ENCODE assay signal across 8 mouse cellular contexts in the genomic region with DNA sequence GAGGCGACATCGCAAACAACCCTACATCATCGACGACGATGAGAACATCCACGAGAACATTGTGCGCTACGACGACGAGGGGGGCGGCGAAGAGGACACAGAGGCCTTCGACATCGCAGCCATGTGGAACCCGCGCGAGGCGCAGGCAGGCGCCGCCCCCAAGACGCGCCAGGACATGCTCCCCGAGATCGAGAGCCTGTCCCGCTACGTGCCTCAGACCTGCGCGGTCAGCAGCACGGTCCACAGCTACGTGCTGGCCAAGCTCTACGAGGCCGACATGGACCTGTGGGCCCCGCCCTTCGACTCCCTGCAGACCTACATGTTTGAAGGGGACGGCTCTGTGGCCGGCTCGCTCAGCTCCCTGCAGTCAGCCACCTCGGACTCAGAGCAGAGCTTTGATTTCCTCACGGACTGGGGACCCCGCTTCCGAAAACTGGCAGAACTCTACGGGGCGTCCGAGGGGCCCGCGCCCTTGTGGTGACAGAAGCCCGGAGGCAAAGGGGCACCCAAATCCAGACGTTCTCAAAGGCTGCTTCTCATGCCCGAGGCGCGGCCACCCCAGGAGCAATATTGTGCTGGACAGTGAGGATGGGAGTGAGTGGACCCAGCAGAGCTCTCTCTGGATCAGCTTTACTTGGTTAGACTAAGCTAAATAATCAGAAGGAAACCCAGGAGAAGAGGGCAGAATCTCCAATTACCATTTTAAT.
A peak's percentile ranks its signal among the peaks of the same experiment; 100 is the strongest.
DNase-seq lines count a peak whose midpoint lies in the region; ATAC-seq lines count a peak whose summit lies in the region.

No protein-coding gene starts in this region.

- H3K36me3 ChIP-seq in heart, embryonic 15.5 days, result no peaks in the 10 kb centered on the region
- H3K36me3 ChIP-seq in midbrain, embryonic 11.5 days (ENCODE audit: control insufficient read depth, insufficient read depth, low read length), result no peaks in the 10 kb centered on the region

- peak overlapping the region; percentile 46 for H3K4me3 ChIP-seq in heart, embryonic 15.5 days
- H3K4me3 ChIP-seq in midbrain, embryonic 11.5 days (ENCODE audit: low read depth, low read length), result peak overlapping the region; percentile 41

- ATAC-seq in heart, embryonic 15.5 days (replicated peaks; ENCODE audit: insufficient number of reproducible peaks, insufficient read depth, low FRiP score, low read depth), result peak; percentile 47
- peak; percentile 86 for ATAC-seq in midbrain, embryonic 11.5 days (ENCODE audit: low FRiP score)

- peak overlapping the region; percentile 56 for H3K9ac ChIP-seq in heart, embryonic 15.5 days
- H3K9ac ChIP-seq in midbrain, embryonic 11.5 days (ENCODE audit: low read length), result peak overlapping the region; percentile 70

- WGBS in heart, embryonic 15.5 days, result 13% methylated on average over 51 of the region's 51 CpGs
- WGBS in midbrain, embryonic 11.5 days, result 9% methylated on average over 49 of the region's 51 CpGs

- H3K4me1 ChIP-seq in heart, embryonic 15.5 days (replicated peaks), result 0 out of 2 replicates have a peak, but pooled peaks cover 5% of the 10 kb centered on the region
- no peaks in the 10 kb centered on the region for H3K4me1 ChIP-seq in midbrain, embryonic 11.5 days (ENCODE audit: control insufficient read depth, insufficient read depth, low read length)

- H3K27me3 ChIP-seq in heart, embryonic 15.5 days, result no peaks in the 10 kb centered on the region
- no peaks in the 10 kb centered on the region; the same call in 1 of the 2 replicates for H3K27me3 ChIP-seq in midbrain, embryonic 11.5 days (ENCODE audit: control insufficient read depth, insufficient read depth, low read length)

- H3K4me2 ChIP-seq in heart, embryonic 15.5 days, result peak overlapping the region; percentile 82
- H3K4me2 ChIP-seq in midbrain, embryonic 11.5 days, result peak overlapping the region; percentile 70

- no peaks in the 10 kb centered on the region for H3K9me3 ChIP-seq in heart, embryonic 15.5 days (replicated peaks)
- H3K9me3 ChIP-seq in midbrain, embryonic 11.5 days (ENCODE audit: control insufficient read depth, low read length), result no peaks in the 10 kb centered on the region

- H3K27ac ChIP-seq in heart, embryonic 15.5 days, result no peak overlapping the region
- H3K27ac ChIP-seq in midbrain, embryonic 11.5 days (ENCODE audit: low read depth, low read length), result no peak overlapping the region

- DNase-seq in cerebellum, postnatal 10 days, result peak; percentile 35 to 37
- no peak for DNase-seq in cerebellum, postnatal 36 days
- peak; percentile 17 to 26 for DNase-seq in cerebellum, postnatal 4 days (ENCODE audit: low spot score in 2 of 2)
- DNase-seq in kidney, postnatal 10 days, result peak; percentile 52
- DNase-seq in midbrain, embryonic 11.5 days (ENCODE audit: low spot score, missing footprints), result peak; percentile 95
- no peak for DNase-seq in thymus, adult 18-20 months
- no peak for DNase-seq in frontal cortex, postnatal 10 days (ENCODE audit: low spot score in 2 of 2)

Comparison
In these comparisons a context has a peak if more than half of its experiments do, and no peak if none do; other contexts are left out.
1. DNase-seq: peak in cerebellum, postnatal 10 days (2 of 2), cerebellum, postnatal 4 days (2 of 2), kidney, postnatal 10 days (single experiment) and midbrain, embryonic 11.5 days (single experiment); none in cerebellum, postnatal 36 days (0 of 2), thymus, adult 18-20 months (0 of 2) and frontal cortex, postnatal 10 days (0 of 2).